Mouse (Mus musculus) T-cell, adult 2 months (primary cell): ENCODE measurements around the gene Gbgt1.
"Not testable (repeated sequence)": the region's sequence is repeated elsewhere in the genome, so short reads cannot be mapped to it uniquely, and the experiment has no call there.

Experiments used
- DNase-seq: peaks from one replicate; pipeline ENCODE4 v3.0.0; 2022; ENCODE audit warnings: low spot score

Gene Gbgt1

DNA sequence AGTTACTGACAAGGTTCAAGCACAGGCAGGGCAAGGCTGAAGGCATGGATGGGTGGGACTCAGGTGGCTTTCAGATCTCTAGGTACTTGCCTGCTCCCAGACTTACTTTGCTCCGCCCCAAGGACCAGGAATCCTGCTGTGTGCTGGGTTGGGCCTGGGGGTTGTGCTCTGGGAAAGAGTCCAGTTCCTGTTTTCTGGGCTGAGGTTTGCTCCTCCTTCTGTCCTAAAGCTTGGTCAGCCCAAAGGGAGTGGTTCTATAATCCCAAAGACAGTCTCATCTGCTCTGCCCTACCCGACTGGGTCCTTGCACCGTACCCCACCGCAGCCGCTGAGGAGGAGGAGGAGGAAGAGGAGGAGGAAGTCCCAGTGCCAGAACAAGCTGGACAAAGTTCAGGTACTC lies at the start of gene Gbgt1:
Gbgt1 (plus strand) TSS at position 221 of the 400 bp plus-strand sequence.
- no peak for DNase-seq

DNA sequence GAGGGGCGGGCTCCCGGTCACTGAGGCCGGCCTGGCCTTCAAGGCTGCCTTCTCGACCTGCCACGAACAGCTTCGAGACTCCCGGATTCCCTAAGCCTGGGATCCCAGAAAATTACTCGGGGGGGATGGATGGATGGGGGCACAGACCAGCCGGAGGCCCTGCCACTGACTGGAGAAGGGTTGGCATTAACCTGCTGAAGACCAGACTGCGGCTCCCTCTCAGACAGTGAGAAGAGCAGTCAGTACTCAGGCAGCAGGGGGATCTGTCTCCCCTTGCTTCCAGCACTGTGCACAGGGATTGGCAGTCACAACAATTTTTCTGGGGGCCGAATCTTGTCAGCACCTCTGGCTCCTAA lies 49.4 kb upstream of the Gbgt1 start:
- DNase-seq = no peak

DNA sequence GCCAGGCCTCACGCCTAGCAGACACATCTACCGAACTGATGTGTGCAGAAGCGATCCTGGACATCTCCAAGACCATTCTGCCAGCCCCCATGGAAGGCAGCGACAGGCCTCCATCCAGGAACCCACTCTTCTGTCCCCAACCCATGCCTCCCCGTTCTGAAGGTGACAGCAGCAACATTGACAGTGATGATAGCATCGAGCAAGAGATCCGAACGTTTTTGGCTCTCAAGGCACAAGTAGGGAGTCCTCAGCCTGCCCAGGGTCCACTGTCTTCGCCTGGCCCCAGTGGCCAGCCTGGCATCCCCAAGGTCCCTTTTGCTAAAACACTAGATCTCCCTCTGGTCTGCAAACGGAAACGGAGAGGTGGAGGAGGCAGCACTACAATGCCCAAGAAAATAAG lies 45.0 kb upstream of the Gbgt1 start:
- DNase-seq = no peak

DNA sequence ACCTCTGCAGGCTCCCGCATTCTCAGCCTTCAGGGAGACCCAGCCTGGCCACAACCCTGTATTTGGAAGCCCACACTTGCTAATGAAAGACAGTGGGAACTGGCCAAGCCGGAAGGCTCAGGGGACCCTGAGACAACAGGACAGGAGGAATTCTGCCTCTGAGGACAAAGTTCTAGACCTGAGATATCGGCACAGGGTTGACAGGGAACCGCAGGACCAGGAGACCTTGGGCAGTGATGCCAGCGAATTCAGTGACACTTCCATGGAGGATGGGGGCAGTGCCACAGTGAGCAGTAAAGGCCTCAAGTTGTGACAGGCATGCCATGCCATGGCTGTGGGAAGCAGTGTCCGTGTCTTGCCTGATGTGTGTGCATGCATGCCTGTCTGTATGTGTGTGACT lies 43.2 kb upstream of the Gbgt1 start:
- no peak for DNase-seq

DNA sequence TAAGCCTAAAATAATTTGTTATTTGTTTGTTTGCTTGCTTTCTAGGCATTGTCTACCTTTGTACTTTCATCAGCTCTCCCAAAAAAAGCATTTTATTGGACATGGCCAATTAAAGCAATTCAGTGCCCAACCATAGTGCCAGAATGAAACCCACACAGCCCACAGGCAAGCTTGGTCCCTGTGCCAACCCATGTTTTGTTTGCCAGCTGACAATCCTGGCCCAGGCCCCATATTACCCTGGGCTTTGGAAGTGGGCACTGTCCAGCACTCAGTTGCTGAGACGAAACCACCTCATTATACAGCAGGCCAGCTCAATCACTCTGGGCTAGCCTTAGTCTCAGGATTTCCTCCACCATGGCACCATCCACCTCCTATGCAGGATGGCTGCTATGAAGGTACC lies 40.1 kb upstream of the Gbgt1 start:
- no peak for DNase-seq

DNA sequence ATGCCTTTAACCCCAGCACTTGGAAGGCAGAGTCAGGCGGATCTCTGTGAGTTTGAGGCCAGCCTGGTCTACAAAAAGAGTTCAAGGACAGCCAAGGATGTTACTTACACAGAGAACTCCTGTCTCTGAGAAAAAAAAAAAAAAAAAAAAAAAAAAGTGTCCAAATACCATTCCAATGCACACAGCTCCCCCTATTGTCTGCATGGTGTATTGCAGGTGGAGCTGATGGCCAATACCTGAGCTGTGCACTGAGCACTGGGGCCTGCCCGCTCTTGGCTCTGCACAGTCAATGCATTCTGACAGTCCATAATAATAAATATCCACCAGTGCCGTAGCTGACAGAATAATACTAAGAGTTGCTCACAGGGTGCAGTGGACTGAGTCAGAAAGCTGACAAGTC lies 32.8 kb upstream of the Gbgt1 start:
- DNase-seq = peak; percentile 67

DNA sequence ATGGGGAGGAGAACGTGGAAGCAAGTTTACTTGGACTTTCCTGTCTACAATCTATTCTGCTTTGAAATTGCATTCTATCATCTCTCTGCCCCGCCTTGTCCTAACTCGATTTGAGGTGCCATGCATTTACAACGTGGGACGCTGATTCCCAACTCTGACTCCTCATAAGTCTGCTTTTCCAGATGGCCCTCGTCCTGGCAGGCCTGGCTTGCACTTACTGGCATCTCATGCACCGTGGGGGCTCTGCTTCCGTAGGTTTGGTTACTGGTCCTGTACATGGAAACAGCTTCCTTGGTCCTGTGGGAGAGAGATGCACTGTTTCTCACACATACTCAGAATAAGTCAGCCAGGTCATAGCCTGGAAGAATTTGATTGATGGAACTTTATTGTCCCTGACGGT lies 31.8 kb upstream of the Gbgt1 start:
- DNase-seq = no peak

DNA sequence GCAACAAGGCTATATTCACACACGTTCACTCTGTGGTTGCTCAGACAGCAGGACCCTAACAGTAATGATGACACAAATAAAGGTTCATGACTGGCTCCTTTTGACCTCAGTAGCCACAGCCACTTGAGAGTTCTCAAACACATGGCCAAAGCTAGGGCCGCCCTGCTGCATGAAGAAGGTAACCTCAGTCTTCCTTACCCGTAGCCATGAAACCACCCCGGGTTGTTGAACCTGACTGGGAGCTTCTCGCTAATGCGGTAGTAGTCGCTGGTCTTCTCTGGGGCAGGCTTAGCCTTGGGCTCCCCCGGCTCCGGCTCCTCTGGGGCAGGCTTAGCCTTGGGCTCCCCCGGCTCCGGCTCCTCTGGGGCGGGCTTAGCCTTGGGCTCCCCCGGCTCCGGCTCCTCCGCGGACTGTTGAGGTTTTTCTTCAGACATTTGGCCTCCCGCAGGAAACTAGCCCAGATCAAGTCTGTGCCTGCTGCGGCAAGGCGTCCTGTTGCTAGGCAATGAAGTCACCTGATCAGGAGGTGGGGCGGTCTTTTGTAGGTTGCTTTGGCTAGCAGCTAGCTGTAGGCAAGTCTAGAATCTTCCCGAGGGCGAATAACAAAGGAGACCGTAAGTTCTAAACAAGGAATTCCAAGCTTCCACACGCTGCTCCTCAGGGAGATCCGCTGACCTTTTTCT lies 30.7 kb upstream of the Gbgt1 start, which contains the start of gene 1700007K13Rik:
1700007K13Rik (minus strand) TSS at position 497 of the 683 bp plus-strand sequence.
- DNase-seq = peak; percentile 68

DNA sequence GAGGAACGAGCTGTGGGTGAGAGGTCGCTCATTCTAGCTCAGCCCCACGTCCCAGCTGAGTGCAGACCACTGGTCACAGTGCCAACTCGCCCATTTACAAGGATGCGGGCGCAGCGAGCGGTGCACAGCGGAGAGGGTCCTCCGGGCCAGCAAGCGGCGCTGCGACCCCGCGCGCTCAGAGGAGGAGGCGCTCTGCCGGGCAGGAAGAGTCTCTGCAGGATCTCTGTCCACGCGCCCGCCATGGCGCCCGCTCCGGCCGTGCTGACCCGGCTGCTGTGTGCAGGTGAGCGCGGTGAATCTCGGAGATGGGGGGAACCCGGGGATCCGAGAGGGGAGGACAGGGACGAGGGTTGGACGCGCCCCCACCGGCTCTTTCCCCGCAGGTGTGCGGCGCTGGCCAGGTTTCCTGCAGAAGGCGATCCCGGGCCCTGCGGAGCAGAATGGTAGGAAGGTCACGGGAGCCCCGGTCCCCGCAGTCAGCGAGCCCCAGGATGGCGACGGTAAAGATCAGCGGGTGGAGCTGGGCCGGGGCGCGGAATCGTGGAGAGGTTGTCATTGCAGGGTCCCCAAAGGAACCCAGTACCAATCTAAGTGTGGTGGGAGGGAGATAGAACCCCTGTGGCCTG lies 28.7 kb upstream of the Gbgt1 start, which contains the start of gene Mrps2:
Mrps2 (plus strand) TSS at position 207 of the 626 bp plus-strand sequence.
- DNase-seq = peak; percentile 82

DNA sequence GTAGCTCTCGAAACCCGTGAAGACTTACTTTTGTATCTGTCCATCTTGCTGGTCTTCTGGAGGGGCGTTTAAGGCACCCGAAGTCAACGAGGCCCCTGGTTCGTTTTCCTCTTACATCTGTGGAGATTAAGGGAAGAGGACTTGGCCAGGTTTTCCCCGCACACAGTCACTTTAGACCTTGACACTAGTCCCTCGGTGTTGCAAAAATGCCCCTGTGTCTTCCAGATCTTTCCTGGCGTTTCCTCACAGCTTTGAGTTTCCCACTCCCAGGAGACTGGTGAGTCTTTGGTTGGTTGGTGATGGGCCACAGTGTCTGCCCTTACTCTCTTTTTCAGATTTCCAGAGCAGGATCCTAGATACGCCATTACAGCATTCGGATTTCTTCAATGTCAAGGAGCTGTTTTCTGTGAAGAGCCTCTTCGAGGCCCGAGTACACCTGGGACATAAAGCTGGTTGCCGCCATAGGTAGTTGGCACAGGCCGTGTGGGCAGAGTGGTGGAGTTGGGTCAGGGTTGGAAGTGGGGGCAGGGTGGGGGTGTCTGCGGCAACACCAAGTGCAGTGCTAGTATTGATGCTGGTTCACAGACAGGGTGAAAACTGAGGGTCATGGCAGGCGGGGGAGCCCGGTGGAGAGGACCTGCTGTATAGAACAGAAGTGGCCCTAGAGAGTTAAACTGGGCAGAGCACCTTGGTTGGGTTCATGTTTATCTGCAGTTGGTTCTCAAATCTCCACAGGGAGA lies 28.0 kb upstream of the Gbgt1 start:
- DNase-seq = no peak

DNA sequence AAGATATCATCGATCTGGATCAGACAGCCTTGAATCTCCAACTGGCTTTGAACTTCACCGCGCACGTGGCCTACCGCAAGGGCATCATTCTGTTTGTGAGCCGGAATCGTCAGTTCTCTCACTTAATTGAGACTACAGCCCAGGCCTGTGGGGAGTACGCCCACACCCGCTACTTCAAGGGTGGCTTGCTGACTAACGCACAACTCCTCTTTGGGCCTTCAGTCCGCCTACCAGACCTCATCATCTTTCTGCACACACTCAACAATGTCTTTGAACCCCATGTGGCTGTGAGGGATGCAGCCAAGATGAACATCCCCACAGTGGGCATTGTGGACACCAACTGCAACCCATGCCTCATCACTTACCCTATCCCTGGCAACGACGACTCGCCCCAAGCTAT lies 27.2 kb upstream of the Gbgt1 start:
- no peak for DNase-seq

DNA sequence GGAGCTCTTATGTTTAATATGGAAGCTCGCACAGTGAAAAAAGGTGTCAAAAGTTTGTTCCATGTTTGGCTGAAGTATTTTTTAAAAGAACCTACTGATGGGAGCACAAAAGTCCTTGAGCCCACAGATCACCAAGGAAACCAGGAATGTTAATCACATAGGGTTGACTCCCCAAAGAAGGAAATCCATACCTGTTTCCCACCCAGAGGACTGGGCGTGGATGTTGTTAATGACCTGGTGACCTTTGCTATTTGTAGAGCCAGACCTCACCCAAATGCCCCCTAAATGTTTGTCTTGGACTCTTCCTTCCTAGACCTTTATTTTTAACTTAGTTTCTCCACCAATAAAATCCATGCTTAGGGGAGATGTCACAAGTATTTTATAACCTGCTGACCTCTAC lies 26.1 kb upstream of the Gbgt1 start:
- DNase-seq = no peak

DNA sequence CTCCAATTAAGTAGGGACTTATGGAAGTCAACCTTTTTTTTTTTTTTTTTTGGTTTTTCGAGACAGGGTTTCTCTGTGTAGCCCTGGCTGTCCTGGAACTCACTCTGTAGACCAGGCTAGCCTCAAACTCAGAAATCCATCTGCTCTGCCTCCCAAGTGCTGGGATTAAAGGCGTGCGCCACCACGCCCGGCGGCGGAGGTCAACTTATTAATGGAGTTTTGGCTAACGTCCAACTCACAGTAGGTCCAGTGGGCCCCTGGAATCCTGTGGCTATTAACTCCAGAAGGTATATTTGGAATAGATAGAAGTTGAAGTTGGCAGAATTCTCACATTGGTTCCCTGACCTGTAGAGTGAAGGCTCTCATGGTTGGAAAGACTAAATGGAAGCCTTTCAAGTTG lies 24.7 kb upstream of the Gbgt1 start:
- not testable (repeated sequence) for DNase-seq

DNA sequence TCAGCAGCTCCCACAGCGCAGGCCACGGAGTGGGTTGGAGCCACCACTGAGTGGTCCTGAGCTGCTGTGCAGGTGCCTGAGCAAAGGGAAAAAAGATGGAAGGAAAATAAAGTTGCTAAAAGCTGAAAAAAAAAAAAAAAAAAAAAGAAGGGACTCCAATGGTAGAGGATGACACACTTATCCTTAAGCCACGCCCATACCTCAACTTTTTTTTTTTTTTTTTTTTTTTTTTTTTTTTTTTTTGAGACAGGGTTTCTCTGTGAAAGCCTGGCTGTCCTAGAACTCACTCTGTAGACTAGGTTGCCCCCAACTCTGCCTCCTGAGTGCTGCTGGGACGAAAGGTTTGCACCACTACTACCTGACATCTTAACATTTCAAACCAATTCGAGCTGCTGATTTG lies 18.7 kb upstream of the Gbgt1 start:
- not testable (repeated sequence) for DNase-seq

DNA sequence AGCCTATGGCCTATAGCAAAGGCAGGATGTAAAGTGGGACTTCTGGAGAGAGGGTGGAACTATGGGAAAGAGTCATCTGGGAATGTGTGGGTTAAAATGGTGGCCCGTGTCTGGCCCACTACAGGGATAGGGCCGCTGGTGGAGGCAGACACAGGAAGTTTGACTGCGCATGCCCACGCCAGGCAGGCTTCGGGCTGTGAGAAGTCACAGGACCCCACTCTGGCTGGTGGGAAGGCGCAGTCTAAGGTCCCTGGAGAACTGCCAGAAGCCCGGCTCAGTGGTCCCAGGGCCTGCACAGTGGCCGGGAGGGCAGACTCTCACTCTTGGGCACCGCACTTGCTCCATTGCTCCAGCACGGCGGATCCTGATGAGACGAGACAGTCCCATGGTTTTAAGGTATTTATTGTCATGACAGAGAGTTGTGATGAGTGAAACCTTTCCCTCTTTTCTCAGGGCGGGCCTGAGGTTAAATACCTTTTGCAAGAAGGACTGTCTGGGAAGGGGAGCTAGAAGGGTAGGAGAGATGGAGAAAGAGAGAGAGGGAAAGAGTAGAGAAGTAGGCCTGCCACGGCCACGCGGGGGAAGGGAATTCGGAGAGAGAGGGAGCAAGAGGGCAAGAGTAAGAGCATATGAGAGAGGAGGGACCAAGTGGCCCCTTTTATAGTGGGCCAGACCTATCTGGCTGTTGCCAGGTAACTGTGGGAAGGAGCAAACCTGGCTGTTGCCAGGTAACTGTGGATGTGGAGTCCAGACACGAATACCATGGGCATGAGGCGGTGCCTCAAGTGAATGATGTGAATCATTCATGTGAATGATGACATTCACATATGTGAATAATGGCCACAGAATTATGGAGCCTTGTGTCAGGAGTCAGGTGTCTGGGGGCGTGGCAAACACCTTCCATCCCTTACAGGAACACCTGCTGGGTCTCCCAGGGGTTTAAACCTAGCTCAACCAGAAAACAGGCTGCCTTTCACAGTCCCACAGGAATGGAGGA lies 17.2 kb upstream of the Gbgt1 start:
- no peak for DNase-seq

DNA sequence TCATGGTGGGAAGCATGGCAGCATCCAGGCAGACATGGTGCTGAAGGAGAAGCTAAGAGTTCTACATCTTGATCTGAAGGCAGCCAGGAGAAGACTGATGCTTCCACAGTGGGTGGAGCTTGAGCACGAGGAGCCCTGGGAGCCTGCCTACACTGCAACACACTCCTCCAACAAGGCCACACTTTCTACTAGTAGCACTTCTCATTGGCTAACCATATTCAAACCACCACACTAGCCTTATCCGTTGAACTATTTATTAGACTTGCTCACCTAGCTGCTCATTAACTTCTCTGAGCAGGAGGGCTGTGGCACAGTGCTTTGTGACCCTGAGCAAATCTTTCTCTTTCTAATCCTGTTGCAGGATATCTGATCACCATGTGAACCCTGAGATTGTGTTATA lies 12.8 kb upstream of the Gbgt1 start:
- no peak for DNase-seq

DNA sequence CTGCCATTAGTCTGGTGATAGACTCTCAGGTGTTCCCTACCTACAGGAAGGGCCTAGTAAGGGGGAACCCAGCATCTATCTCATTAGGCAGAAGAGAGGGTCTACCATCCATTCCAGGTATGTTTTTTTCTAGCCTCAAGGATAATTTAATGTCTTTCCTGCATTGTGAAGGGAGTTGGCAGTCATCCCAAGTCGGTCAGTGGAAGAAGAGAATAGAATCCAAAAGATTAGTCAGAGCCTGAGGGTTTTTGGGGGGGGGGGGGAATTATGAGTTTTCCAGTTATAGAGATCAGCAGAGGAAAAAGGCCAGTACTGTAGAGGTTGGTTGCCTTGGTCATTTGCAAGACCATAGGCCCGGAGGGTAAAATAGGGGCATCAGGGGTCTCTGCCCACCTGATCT lies 2.2 kb upstream of the Gbgt1 start:
- no peak for DNase-seq

DNA sequence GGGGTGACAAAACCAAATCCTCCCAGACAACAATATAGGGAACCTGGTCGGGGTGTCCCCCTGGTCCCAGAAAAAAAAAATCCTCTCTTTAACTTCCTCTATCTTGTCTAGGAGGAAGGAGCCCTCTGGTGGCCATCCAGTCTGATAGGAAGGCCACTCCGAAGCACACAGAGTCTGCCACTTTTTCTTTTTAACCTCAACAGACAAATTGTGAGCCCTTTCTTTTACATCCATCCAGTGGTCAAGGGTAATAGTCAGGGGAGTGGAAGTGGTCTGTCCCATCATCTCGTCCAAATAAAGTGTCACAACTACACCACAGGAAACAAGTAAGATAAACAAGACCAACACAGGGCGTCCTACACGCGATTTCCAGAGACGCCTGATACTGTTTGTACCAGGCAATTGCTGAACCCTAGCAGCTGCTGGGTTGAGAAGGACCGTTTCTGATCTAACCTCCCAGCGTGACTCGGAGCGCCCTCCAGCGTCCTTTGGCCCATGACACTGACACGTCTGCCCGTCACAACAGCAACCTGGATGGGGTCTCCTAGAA lies 1.4 kb upstream of the Gbgt1 start:
- no peak for DNase-seq

DNA sequence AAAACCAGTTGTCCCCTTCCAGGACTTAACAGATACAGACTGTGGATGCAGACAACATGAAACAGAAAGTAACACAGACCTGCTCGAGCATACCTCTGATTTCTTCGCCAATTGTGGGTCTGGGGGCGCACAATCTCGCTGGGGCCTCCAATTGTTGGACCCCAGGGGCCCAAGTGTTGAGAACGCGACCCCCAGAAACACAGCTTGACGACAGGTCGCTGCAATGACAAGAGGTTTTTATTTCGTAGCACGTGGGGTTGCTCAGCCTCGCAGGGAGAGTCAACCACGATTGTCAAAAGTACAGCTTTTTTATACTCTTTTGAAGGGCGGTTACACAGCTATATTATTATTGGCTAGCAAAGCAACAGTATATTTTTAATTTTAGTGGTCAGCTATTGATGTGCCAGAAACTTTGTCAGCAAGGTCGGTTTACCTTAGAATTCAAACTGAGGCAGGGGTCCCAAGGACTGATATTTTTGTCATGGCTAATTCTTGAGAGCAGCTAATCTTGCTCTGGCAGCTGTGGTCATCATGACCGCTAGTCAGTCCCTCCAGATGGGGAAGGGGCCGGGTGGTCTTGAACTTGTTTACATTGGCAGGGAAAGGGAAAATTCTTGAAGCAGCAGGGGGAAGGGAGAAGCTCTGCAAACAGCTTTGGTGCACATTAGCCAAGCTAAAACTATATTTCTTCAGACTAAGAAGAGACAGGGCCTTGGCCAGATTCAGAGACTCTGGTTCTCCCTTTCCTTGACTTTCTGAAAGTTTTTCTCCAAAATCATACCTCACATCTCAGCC lies 693 bp upstream of the Gbgt1 start:
- no peak for DNase-seq

DNA sequence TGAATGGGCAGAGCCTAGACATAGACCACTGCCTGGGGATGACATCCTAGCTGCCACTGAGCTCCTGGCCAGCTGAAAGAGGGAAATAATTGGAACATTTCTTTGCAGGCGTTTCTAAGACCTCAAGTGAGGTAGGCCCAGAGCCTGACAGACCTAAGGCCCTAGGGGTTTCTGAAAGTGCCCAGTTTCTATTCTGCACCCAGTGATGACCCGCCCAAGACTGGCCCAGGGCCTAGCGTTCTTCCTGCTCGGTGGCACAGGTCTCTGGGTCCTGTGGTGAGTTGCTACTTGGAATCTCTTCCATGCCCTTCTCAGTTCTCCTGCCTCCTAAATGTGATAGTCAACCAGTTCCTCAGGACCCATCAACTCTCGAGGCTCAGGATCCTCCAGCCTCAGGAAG lies 870 bp downstream of the Gbgt1 start:
- no peak for DNase-seq

DNA sequence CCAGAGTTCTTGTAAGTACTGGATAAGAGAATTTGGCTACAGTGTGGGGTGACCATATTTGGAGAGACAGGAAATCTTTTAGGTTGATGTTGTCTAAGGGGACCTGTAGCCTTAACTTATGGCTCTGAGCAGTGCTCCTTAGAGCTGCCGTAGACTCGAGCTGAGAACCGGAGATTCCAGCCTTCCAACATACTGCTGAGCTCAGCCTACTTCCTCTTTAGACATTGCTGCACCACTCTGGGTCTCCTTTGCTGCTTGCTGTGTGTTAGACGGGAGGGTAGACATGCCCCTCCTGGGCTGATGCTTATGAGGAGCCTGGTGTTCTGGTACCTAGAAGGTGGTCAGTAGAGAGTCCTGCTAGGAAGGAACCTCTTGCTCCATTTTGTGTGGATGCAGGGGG lies 1.7 kb downstream of the Gbgt1 start:
- no peak for DNase-seq
